Mouse (Mus musculus): ENCODE measurements around the gene Olfr1364. TPM values are rescaled to one million over a fixed set of nuclear protein-coding genes. Genes with fewer than 3 reads are reported as not detected.

Olfr1364 gene
- polyA plus RNA-seq (2011; ENCODE audit: insufficient read depth, insufficient read length, low read depth, missing spikeins) = not detected in 2 replicates

DNA sequence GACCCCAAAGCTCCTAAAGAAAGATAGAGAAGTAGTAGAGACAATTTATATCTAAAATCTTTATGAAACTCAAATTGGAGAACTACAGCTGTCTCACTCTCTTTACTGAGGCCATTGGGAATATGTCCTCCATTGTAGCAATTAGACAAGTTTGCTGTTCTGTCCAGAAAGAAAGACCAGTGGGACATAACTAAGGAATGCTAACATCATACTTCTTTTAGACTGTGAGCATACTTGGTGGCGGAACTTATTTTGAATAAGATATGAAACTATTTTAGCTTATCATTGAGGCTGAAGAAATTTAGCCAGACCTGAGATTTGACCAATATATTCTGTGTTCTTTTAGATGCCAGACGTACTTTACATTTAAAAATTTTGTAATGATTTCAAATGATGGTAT lies at the start of gene Olfr1364:
Olfr1364 (minus strand) TSS at position 101 of the 400 bp plus-strand sequence.
- Histone ChIP-seq H3K27ac (ENCODE audit: insufficient read depth, low read length) (no peak within 1 kb of the TSS), H3K9me3 (replicated peaks; ENCODE audit: control insufficient read depth, insufficient read depth, low read length, poor library complexity, severe bottlenecking) (no peaks in the 10 kb centered on the region), H3K27me3 (ENCODE audit: control insufficient read depth, insufficient read depth, low read length, poor library complexity, severe bottlenecking) (no peaks in the 10 kb centered on the region), H3K4me3 (ENCODE audit: low read depth, low read length) (no peak within 1 kb of the TSS), H3K9ac (ENCODE audit: low read depth, poor library complexity, severe bottlenecking) (no peak within 1 kb of the TSS), H3K4me1 (ENCODE audit: control insufficient read depth, insufficient read depth, low read length) (no peaks in the 10 kb centered on the region), H3K36me3 (ENCODE audit: control insufficient read depth, insufficient read depth, low read length, poor library complexity, severe bottlenecking) (no peaks in the 10 kb centered on the region)
- TF ChIP-seq POLR2A (IDR thresholded peaks at IDR 0.05; ENCODE audit: insufficient read depth, low read length) (no peak), CTCF (IDR thresholded peaks at IDR 0.05; ENCODE audit: low read depth, low read length) (no peak), EP300 (IDR thresholded peaks at IDR 0.05; ENCODE audit: insufficient read depth, low read depth, low read length) (no peak)

DNA sequence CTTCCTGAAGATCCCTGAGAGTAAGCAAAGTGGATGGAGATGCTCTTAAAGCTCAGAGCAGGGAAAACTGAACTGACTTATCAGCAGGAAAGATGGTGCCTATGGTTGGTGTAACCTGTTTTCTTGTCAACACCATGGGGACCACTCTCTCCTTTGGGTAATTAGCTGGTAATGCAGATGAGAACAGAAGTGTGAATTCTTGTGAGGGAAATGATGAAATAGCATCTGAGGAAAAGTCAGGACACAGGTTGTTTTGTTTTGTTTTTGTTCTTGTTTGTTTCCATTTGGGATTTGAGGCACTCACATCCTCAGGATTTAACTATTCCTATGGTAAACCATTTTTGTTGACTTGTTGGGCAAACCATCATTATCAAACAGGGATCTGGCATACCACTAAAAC lies 32.4 kb upstream of the Olfr1364 start, which contains the start of gene Olfr1362:
Olfr1362 (minus strand) TSS at position 101 of the 400 bp plus-strand sequence.
- Histone ChIP-seq H3K9ac (ENCODE audit: low read depth, poor library complexity, severe bottlenecking) (no peak within 1 kb of the TSS), H3K27me3 (ENCODE audit: control insufficient read depth, insufficient read depth, low read length, poor library complexity, severe bottlenecking) (no peaks in the 10 kb centered on the region), H3K9me3 (replicated peaks; ENCODE audit: control insufficient read depth, insufficient read depth, low read length, poor library complexity, severe bottlenecking) (no peaks in the 10 kb centered on the region), H3K4me3 (ENCODE audit: low read depth, low read length) (no peak within 1 kb of the TSS), H3K36me3 (ENCODE audit: control insufficient read depth, insufficient read depth, low read length, poor library complexity, severe bottlenecking) (no peaks in the 10 kb centered on the region), H3K27ac (ENCODE audit: insufficient read depth, low read length) (no peak within 1 kb of the TSS), H3K4me1 (ENCODE audit: control insufficient read depth, insufficient read depth, low read length) (no peaks in the 10 kb centered on the region)
- TF ChIP-seq EP300 (IDR thresholded peaks at IDR 0.05; ENCODE audit: insufficient read depth, low read depth, low read length) (no peak), CTCF (IDR thresholded peaks at IDR 0.05; ENCODE audit: low read depth, low read length) (no peak), POLR2A (IDR thresholded peaks at IDR 0.05; ENCODE audit: insufficient read depth, low read length) (no peak)

DNA sequence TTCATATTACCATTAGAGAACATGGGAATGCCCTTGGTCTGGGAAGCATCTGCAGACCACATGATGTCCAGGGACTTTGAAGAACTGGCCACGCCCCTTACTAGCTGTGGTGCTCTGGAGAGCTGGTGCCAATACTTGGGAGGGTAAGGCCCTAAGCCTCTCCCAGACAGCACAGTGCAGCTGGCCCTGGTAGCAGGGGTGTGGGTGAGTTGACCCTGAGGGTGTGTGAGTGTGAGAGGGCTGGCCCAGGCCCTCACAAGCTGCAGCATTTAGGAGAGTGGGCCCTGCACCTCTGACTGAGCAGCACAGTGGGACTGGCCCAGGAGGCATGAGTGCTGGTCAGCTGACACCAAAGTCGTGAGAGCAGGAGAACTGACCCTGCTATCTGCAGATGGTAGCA lies 10.1 kb upstream of the Olfr1364 start:
- Histone ChIP-seq H3K36me3 (ENCODE audit: control insufficient read depth, insufficient read depth, low read length, poor library complexity, severe bottlenecking) (no peaks in the 10 kb centered on the region), H3K9ac (ENCODE audit: low read depth, poor library complexity, severe bottlenecking) (no peak overlapping the region), H3K4me1 (ENCODE audit: control insufficient read depth, insufficient read depth, low read length) (no peaks in the 10 kb centered on the region), H3K27me3 (ENCODE audit: control insufficient read depth, insufficient read depth, low read length, poor library complexity, severe bottlenecking) (no peaks in the 10 kb centered on the region), H3K27ac (ENCODE audit: insufficient read depth, low read length) (no peak overlapping the region), H3K9me3 (replicated peaks; ENCODE audit: control insufficient read depth, insufficient read depth, low read length, poor library complexity, severe bottlenecking) (no peaks in the 10 kb centered on the region), H3K4me3 (ENCODE audit: low read depth, low read length) (no peak overlapping the region)
- no peak for TF ChIP-seq POLR2A (IDR thresholded peaks at IDR 0.05; ENCODE audit: insufficient read depth, low read length)
- TF ChIP-seq CTCF (IDR thresholded peaks at IDR 0.05; ENCODE audit: low read depth, low read length) = no peak
- TF ChIP-seq EP300 (IDR thresholded peaks at IDR 0.05; ENCODE audit: insufficient read depth, low read depth, low read length) = no peak

DNA sequence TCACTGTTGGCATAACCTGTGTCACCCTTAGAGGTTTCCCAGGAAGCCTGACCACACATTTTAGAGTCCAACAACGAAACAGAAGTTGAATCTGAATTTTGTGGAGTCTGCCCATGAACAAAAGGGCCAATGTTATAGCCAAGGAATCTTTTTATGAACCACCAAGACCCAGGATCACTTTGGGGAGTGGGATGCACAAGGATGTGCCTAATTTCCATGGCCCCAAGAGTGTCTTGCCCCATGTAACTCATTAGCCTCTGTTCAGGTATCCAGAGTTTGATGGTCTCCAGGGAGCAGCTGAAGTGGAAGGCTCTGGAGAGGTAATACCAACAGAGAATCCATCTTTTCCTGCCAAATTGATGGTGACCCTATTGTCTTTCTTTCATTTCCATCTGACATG lies 21.8 kb downstream of the Olfr1364 start, which contains the start of gene Olfr1535:
Olfr1535 (minus strand) TSS at position 101 of the 400 bp plus-strand sequence.
- Histone ChIP-seq H3K9me3 (replicated peaks; ENCODE audit: control insufficient read depth, insufficient read depth, low read length, poor library complexity, severe bottlenecking) (no peaks in the 10 kb centered on the region), H3K36me3 (ENCODE audit: control insufficient read depth, insufficient read depth, low read length, poor library complexity, severe bottlenecking) (no peaks in the 10 kb centered on the region), H3K4me3 (ENCODE audit: low read depth, low read length) (no peak within 1 kb of the TSS), H3K27ac (ENCODE audit: insufficient read depth, low read length) (no peak within 1 kb of the TSS), H3K27me3 (ENCODE audit: control insufficient read depth, insufficient read depth, low read length, poor library complexity, severe bottlenecking) (no peaks in the 10 kb centered on the region), H3K4me1 (ENCODE audit: control insufficient read depth, insufficient read depth, low read length) (no peaks in the 10 kb centered on the region), H3K9ac (ENCODE audit: low read depth, poor library complexity, severe bottlenecking) (no peak within 1 kb of the TSS)
- no peak for TF ChIP-seq EP300 (IDR thresholded peaks at IDR 0.05; ENCODE audit: insufficient read depth, low read depth, low read length)
- TF ChIP-seq POLR2A (IDR thresholded peaks at IDR 0.05; ENCODE audit: insufficient read depth, low read length) = no peak

DNA sequence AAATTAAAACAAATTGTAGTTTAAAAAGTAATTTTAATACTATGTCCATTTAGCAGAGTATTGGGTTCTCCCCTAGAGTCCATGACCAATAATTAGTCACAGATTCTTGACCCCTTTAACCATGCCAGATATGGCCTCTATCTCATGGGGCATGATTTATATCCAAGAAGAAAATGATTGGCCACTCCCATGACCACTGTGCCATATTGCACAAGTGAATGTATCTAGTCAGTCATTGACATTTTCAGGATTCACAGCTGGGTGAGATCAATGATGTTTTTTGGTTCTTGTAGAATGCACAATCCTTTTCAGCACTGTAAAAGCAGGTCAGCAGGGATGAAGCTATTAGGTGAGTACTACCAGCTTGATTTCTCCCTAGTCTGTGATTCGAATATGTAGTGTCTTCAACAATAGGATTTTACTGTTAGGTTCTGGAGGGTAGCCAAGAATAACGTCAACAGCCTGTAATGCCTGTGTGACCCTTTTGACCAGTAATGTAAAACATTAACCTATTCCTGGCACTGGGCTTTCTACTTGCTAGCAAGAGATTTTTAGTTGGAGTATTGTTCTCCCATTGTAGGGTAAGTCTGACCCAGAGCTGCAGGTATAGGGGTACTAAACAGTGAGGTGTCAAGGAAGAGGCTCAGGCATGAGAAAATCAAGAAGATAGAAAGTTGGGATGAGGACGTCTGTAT lies 31.0 kb downstream of the Olfr1364 start:
- Histone ChIP-seq H3K27me3 (ENCODE audit: control insufficient read depth, insufficient read depth, low read length, poor library complexity, severe bottlenecking) (no peaks in the 10 kb centered on the region), H3K9ac (ENCODE audit: low read depth, poor library complexity, severe bottlenecking) (no peak overlapping the region), H3K4me1 (ENCODE audit: control insufficient read depth, insufficient read depth, low read length) (no peaks in the 10 kb centered on the region), H3K4me3 (ENCODE audit: low read depth, low read length) (no peak overlapping the region), H3K9me3 (replicated peaks; ENCODE audit: control insufficient read depth, insufficient read depth, low read length, poor library complexity, severe bottlenecking) (no peaks in the 10 kb centered on the region), H3K36me3 (ENCODE audit: control insufficient read depth, insufficient read depth, low read length, poor library complexity, severe bottlenecking) (no peaks in the 10 kb centered on the region), H3K27ac (ENCODE audit: insufficient read depth, low read length) (no peak overlapping the region)
- TF ChIP-seq POLR2A (IDR thresholded peaks at IDR 0.05; ENCODE audit: insufficient read depth, low read length) (no peak), CTCF (IDR thresholded peaks at IDR 0.05; ENCODE audit: low read depth, low read length) (no peak), EP300 (IDR thresholded peaks at IDR 0.05; ENCODE audit: insufficient read depth, low read depth, low read length) (no peak)

DNA sequence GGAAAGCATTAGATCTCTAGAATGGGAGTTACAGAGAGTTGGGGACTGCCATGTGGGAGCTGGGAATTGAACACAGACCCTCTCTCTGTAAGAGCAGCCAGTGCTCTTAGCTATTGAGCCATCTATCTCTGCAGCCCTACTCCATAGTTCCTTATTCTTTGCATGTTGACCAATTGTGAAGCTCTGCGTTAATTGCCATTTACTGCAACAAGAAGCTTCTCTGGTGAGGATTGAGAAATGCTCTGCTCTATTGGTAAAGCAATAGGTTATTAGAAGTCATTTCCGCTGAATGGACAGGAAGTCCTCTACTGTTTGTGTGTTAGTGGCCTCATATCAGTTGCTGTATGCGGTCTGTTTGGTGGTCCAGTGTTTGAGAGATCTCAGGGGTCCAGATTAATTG lies 32.1 kb downstream of the Olfr1364 start:
- no peak overlapping the region for H3K9ac ChIP-seq (ENCODE audit: low read depth, poor library complexity, severe bottlenecking)
- no peak overlapping the region for H3K4me3 ChIP-seq (ENCODE audit: low read depth, low read length)
- H3K36me3 ChIP-seq (ENCODE audit: control insufficient read depth, insufficient read depth, low read length, poor library complexity, severe bottlenecking) = no peaks in the 10 kb centered on the region
- no peak overlapping the region for H3K27ac ChIP-seq (ENCODE audit: insufficient read depth, low read length)
- TF ChIP-seq EP300 (IDR thresholded peaks at IDR 0.05; ENCODE audit: insufficient read depth, low read depth, low read length) = no peak
- no peak for TF ChIP-seq CTCF (IDR thresholded peaks at IDR 0.05; ENCODE audit: low read depth, low read length)
- TF ChIP-seq POLR2A (IDR thresholded peaks at IDR 0.05; ENCODE audit: insufficient read depth, low read length) = no peak
- no peaks in the 10 kb centered on the region for H3K4me1 ChIP-seq (ENCODE audit: control insufficient read depth, insufficient read depth, low read length)
- H3K9me3 ChIP-seq (replicated peaks; ENCODE audit: control insufficient read depth, insufficient read depth, low read length, poor library complexity, severe bottlenecking) = no peaks in the 10 kb centered on the region
- H3K27me3 ChIP-seq (ENCODE audit: control insufficient read depth, insufficient read depth, low read length, poor library complexity, severe bottlenecking) = no peaks in the 10 kb centered on the region
